Mouse (Mus musculus) forebrain, embryonic 16.5 days (tissue): ENCODE measurements around the gene Bri3bp. TPM values are rescaled to one million over a fixed set of nuclear protein-coding genes. Genes with fewer than 3 reads are reported as not detected.
"Not testable (repeated sequence)": the region's sequence is repeated elsewhere in the genome, so short reads cannot be mapped to it uniquely, and the experiment has no call there.

ENCODE experiments used
- ATAC-seq: fragments of 200-750 bp; cut with Nextera tagmentation; 2 replicates; pipeline ENCODE4 v1.8.0; 2017; ENCODE audit warnings: mild to moderate bottlenecking, moderate library complexity
- H3K27ac ChIP-seq: fragments of 300-500 bp; sonication (generic); 2 replicates; pipeline ENCODE4 v1.5.1; 2014; ENCODE audit warnings: low read length, control low read depth
- H3K27me3 ChIP-seq: fragments of 300-500 bp; sonication (generic); replicated peaks from 2 replicates; pipeline ENCODE4 v1.6.1; 2014; ENCODE audit warnings: low read length; ENCODE audit not compliant: control insufficient read depth, insufficient read depth
- H3K36me3 ChIP-seq: fragments of 300-500 bp; sonication (generic); 2 replicates; pipeline ENCODE4 v1.6.1; 2014; ENCODE audit not compliant: control insufficient read depth, insufficient read depth
- H3K4me1 ChIP-seq: fragments of 300-500 bp; sonication (generic); replicated peaks from 2 replicates; pipeline ENCODE4 v1.6.1; 2014; ENCODE audit warnings: low read length; ENCODE audit not compliant: control insufficient read depth, insufficient read depth
- H3K4me2 ChIP-seq: fragments of 300-500 bp; sonication (generic); 2 replicates; pipeline ENCODE4 v1.6.1; 2014; ENCODE audit warnings: mild to moderate bottlenecking, low read length, control low read depth
- H3K4me3 ChIP-seq: fragments of 300-500 bp; sonication (generic); replicated peaks from 2 replicates; pipeline ENCODE4 v1.5.1; 2014; ENCODE audit warnings: mild to moderate bottlenecking, low read length, control low read depth
- H3K9ac ChIP-seq: fragments of 300-500 bp; sonication (generic); replicated peaks from 2 replicates; pipeline ENCODE4 v1.6.1; 2014; ENCODE audit warnings: low read depth, low read length, control low read depth
- H3K9me3 ChIP-seq: fragments of 300-500 bp; sonication (generic); 2 replicates; pipeline ENCODE4 v1.6.1; 2016; ENCODE audit warnings: low read length; ENCODE audit not compliant: control insufficient read depth
- WGBS: fragments of 180-500 bp; shearing (Covaris S2); extraction: QIAGEN DNeasy Blood & Tissue Kit; methylation state at CpG from one replicate; pipeline ENCODE4 v1.1.7; 2014; 5-methylcytosine and 5-hydroxymethylcytosine counted together
- polyA plus RNA-seq: library from polyadenylated mRNA; unstranded; fragments of >200 nt; fragmentation: Nextera tagmentation; extraction: Ambion mirVana; gene quantifications from 2 replicates; pipeline ENCODE4 v1.2.1, GENCODE M21; 2015

Gene Bri3bp
- polyA plus RNA-seq, 1 experiment from 2014 or later = 37.8 TPM

DNA sequence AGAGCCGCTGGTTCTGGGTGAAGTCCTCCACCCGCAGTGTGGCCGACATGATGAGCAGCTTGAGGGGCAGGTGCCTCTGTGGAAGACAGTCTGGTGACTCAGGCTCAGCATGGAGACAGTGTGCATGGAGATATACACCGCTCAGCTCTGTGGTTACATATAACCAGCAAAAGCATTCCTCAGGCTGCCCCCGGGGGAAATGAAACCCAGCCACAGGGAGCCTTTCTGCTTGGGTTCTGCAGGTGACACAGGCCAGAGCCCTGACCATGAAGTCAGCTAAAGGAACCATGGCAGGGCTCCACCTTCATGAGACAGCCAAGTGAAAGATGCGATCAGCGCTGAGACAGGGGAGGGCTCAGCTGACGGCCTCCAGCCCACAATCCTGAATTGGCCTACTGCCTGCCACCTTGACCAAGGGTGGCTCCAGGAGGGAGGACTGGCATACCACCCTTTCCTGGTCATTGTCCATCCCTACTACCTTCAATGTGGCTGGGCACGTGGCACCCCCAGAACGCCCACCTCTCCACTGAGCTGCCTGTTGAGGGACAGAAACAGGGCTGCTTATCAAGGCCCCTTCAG is 15.6 kb upstream of the Bri3bp start:
- ATAC-seq = no peak
- 91% methylated on average over 10 of the region's 10 CpGs for WGBS
- Histone ChIP-seq H3K4me1 (no peaks in the 10 kb centered on the region), H3K9ac (no peak overlapping the region), H3K36me3 (peaks cover 66% of the 10 kb centered on the region), H3K27me3 (no peaks in the 10 kb centered on the region), H3K9me3 (no peaks in the 10 kb centered on the region), H3K4me2 (no peak overlapping the region), H3K4me3 (no peak overlapping the region), H3K27ac (no peak overlapping the region)

GRCm38 (mm10) chr5:125426343-125426742 is 15.0 kb upstream of the Bri3bp start:
- H3K4me2 ChIP-seq = no peak overlapping the region
- no peaks in the 10 kb centered on the region for H3K4me1 ChIP-seq
- H3K9me3 ChIP-seq = no peaks in the 10 kb centered on the region
- ATAC-seq = no peak
- no peak overlapping the region for H3K4me3 ChIP-seq
- no peaks in the 10 kb centered on the region for H3K27me3 ChIP-seq
- H3K36me3 ChIP-seq = peaks cover 68% of the 10 kb centered on the region
- 94% methylated on average over 10 of the region's 10 CpGs for WGBS
- no peak overlapping the region for H3K27ac ChIP-seq
- H3K9ac ChIP-seq = no peak overlapping the region

DNA sequence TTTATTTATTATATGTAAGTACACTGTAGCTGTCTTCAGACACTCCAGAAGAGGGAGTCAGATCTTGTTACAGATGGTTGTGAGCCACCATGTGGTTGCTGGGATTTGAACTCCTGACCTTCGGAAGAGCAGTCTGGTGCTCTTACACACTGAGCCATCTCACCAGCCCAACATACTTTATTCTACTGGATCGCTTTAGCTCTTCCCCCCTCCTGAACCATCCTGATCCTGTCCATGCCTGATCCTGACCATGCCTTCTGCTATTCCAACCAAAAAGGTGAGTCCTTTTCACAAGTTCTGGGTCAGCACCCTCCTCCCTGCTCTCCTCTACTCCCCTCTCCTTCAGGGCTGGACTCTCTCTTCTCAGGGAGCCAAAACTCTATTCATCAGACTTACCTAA is 9.0 kb upstream of the Bri3bp start:
- not testable (repeated sequence) for H3K27ac ChIP-seq, H3K9me3 ChIP-seq, H3K4me2 ChIP-seq, ATAC-seq, H3K4me3 ChIP-seq, H3K9ac ChIP-seq, H3K27me3 ChIP-seq
- peaks cover 34% of the 10 kb centered on the region for H3K36me3 ChIP-seq
- WGBS = 97% methylated on average over 2 of the region's 2 CpGs
- H3K4me1 ChIP-seq = peaks cover 11% of the 10 kb centered on the region

DNA sequence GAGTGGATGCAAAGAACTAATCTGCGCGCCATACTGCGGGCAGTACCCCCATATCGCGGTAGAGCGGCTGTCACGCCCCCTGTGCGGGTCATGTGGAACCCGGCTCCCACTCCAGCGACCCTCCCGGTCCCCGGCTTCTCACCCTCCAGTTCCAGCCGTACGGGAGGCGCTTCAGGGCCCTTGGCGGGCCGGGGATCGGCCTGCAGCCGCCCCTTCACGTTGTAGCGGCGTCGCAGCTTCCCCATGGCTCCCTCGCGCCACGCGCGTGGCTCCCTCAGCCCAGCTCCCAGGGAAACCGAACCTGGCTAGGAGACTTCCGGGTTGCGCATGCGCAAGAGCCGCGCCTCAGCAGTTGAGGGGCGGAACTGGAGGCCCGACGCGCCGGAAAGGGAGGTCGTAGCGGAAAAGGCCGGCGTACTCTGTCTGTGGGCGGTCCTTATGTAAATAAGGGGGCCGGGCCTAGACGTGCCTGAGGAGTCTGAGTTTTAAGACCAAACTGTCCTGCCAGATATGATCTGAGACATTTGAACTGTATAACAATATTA is 7.5 kb upstream of the Bri3bp start, which contains the start of gene Dhx37:
Gene Dhx37 (minus strand): TSS at position 329 of the 545 bp plus-strand sequence.
- peak within 1 kb of the TSS; percentile 72 for H3K27ac ChIP-seq

GRCm38 (mm10) chr5:125434347-125434746 is 7.0 kb upstream of the Bri3bp start:
- ATAC-seq, H3K27ac ChIP-seq, H3K9me3 ChIP-seq, H3K27me3 ChIP-seq, H3K9ac ChIP-seq: not testable (repeated sequence)
- WGBS = 57% methylated on average over 15 of the region's 15 CpGs
- Histone ChIP-seq H3K4me3 (peak overlapping the region; percentile 99), H3K4me2 (peak overlapping the region; percentile 97), H3K4me1 (peaks cover 11% of the 10 kb centered on the region), H3K36me3 (peaks cover 19% of the 10 kb centered on the region)

More for the DNA sequence above, 7.5 kb upstream of the Bri3bp start, which contains the start of gene Dhx37:
- Histone ChIP-seq H3K36me3 (peaks cover 24% of the 10 kb centered on the region), H3K9me3 (no peaks in the 10 kb centered on the region), H3K27me3 (no peaks in the 10 kb centered on the region), H3K4me1 (peaks cover 11% of the 10 kb centered on the region), H3K9ac (peak within 1 kb of the TSS; percentile 87), H3K4me3 (peak within 1 kb of the TSS; percentile 99), H3K4me2 (peak within 1 kb of the TSS; percentile 97)
- WGBS = under 1% methylated on average over 46 of the region's 46 CpGs
- peak; percentile 97 for ATAC-seq

GRCm38 (mm10) chr5:125440583-125441233 is 660 bp upstream of the Bri3bp start:
- peak overlapping the region; percentile 82 for H3K4me3 ChIP-seq
- no peaks in the 10 kb centered on the region for H3K9me3 ChIP-seq
- no peak; the same call in 1 of the 2 replicates for ATAC-seq
- H3K27me3 ChIP-seq = no peaks in the 10 kb centered on the region
- H3K4me2 ChIP-seq = peak overlapping the region; percentile 58
- 5% methylated on average over 7 of the region's 7 CpGs for WGBS
- H3K27ac ChIP-seq = peak overlapping the region; percentile 30; the same call in 1 of the 2 replicates
- H3K9ac ChIP-seq = peak overlapping the region; percentile 84
- peaks cover 13% of the 10 kb centered on the region for H3K4me1 ChIP-seq
- no peaks in the 10 kb centered on the region for H3K36me3 ChIP-seq

GRCm38 (mm10) chr5:125442136-125442995 is 998 bp downstream of the Bri3bp start:
- no peaks in the 10 kb centered on the region for H3K9me3 ChIP-seq
- H3K27ac ChIP-seq = no peak overlapping the region
- H3K27me3 ChIP-seq = no peaks in the 10 kb centered on the region
- no peaks in the 10 kb centered on the region for H3K36me3 ChIP-seq
- peaks cover 17% of the 10 kb centered on the region for H3K4me1 ChIP-seq
- H3K4me3 ChIP-seq = peak overlapping the region; percentile 82
- H3K9ac ChIP-seq = peak overlapping the region; percentile 84
- H3K4me2 ChIP-seq = peak overlapping the region; percentile 58
- 25% methylated on average over 27 of the region's 27 CpGs for WGBS
- ATAC-seq = peak; percentile 3; the same call in 1 of the 2 replicates

GRCm38 (mm10) chr5:125443335-125443734 is 2.0 kb downstream of the Bri3bp start:
- no peaks in the 10 kb centered on the region for H3K9me3 ChIP-seq
- WGBS = 89% methylated on average over 5 of the region's 5 CpGs
- H3K4me3 ChIP-seq = no peak overlapping the region
- H3K27ac ChIP-seq = no peak overlapping the region
- no peak overlapping the region for H3K4me2 ChIP-seq
- H3K9ac ChIP-seq = no peak overlapping the region
- H3K27me3 ChIP-seq = no peaks in the 10 kb centered on the region
- H3K36me3 ChIP-seq = no peaks in the 10 kb centered on the region
- no peak for ATAC-seq
- peaks cover 17% of the 10 kb centered on the region for H3K4me1 ChIP-seq

DNA sequence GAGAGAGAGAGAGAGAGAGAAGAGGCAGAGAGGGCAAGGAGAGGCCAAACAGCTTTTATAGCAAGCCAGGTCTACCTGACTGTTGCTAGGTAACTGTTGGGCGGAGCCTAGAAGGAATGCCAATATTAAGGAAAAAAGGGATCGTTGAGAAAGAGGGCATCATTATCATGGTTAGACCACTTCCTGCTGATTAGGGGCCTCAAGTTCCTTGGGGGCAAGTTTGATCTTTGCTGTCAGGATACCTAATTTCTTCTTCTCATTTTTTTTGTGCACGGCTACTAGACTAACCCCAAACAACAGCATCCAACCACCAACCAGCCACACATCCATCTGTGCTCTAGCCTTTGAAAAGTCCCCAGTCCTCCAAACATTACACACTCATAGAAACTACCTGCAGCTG is 2.5 kb downstream of the Bri3bp start:
- Histone ChIP-seq H3K4me3 (no peak overlapping the region), H3K36me3 (no peaks in the 10 kb centered on the region), H3K4me1 (peaks cover 17% of the 10 kb centered on the region), H3K4me2 (no peak overlapping the region), H3K27me3 (no peaks in the 10 kb centered on the region), H3K27ac (no peak overlapping the region), H3K9me3 (no peaks in the 10 kb centered on the region), H3K9ac (no peak overlapping the region)
- WGBS = 87% methylated on average over 3 of the region's 3 CpGs
- no peak for ATAC-seq
